26 mouse cellular contexts compared by ENCODE assay signal in genomic region chr10:74722971-74723370, GRCm38 (mm10).
DNase-seq lines count a peak whose midpoint lies in the region; ATAC-seq and TF ChIP-seq lines count a peak whose summit lies in the region.
"Had no signal": no experiment of that assay in that cellular context is flagged by ENCODE, and none has a peak within 500 bp of the region (broad histone marks: within the 10 kb centered on the region; RNA-seq: fewer than 3 reads in every experiment).

No protein-coding gene starts in this region.

- TF ChIP-seq CTCF in hindbrain, postnatal 0 days (IDR thresholded peaks at IDR 0.05; ENCODE audit: low read depth), result no peak

- peak; percentile 6 to 39 for DNase-seq in adrenal gland, adult (ENCODE audit: inconsistent age in 2 of 2, low spot score in 1 of 2)
- DNase-seq in adrenal gland, adult 18-20 months (ENCODE audit: low spot score in 2 of 2), result no peak
- peak; percentile 9 for DNase-seq in hindbrain, postnatal 0 days (ENCODE audit: low spot score)
- no peak for DNase-seq in hindbrain, embryonic 11.5 days (ENCODE audit: low spot score)
- peak; percentile 14 for DNase-seq in ovary, postnatal 14 days (ENCODE audit: low spot score)
- DNase-seq in ovary, postnatal 36 days (ENCODE audit: low spot score), result no peak
- no peak for DNase-seq in layer of hippocampus, postnatal 36 days
- DNase-seq in heart, adult 11 months, result no peak
- DNase-seq: cerebellum, adult 2 months; forebrain, postnatal 0 days; liver, postnatal 0 days; lung, postnatal 36 days; right cerebral cortex, adult 18-20 months; spleen, adult 18-20 months; thymus, adult 2 months; thymus, postnatal 36 days had no signal

- H3K36me3 ChIP-seq in hindbrain, postnatal 0 days (ENCODE audit: insufficient read depth, low read length), result no peaks in the 10 kb centered on the region
- no peaks in the 10 kb centered on the region for H3K36me3 ChIP-seq in hindbrain, embryonic 11.5 days (ENCODE audit: control insufficient read depth, insufficient read depth, low read length)
- H3K36me3 ChIP-seq: forebrain, embryonic 12.5 days; hindbrain, embryonic 13.5 days; liver, embryonic 12.5 days; neural tube, embryonic 13.5 days had no signal

- no peak overlapping the region for H3K4me3 ChIP-seq in hindbrain, postnatal 0 days (ENCODE audit: low read length)
- H3K4me3 ChIP-seq in hindbrain, embryonic 11.5 days (ENCODE audit: low read depth, low read length), result no peak overlapping the region
- H3K4me3 ChIP-seq: erythroblast, embryonic 14.5 days; forebrain, embryonic 12.5 days; hindbrain, embryonic 13.5 days; left cerebral cortex, adult 2 months; liver, embryonic 12.5 days; neural tube, embryonic 13.5 days had no signal

- no peak for ATAC-seq in hindbrain, postnatal 0 days
- ATAC-seq in hindbrain, embryonic 11.5 days (ENCODE audit: low FRiP score), result no peak
- ATAC-seq: activated CD4-positive, CD25-positive, alpha-beta regulatory T cell, adult 4 months; forebrain, postnatal 0 days; intestine, postnatal 0 days; liver, embryonic 12.5 days; liver, postnatal 0 days had no signal

- H3K9ac ChIP-seq in hindbrain, postnatal 0 days (replicated peaks; ENCODE audit: low read length), result no peak overlapping the region
- H3K9ac ChIP-seq in hindbrain, embryonic 11.5 days (ENCODE audit: low read depth, low read length), result no peak overlapping the region
- H3K9ac ChIP-seq: forebrain, embryonic 12.5 days; forebrain, postnatal 0 days; hindbrain, embryonic 13.5 days; liver, embryonic 12.5 days; liver, postnatal 0 days; neural tube, embryonic 13.5 days had no signal

- no peaks in the 10 kb centered on the region for H3K4me1 ChIP-seq in hindbrain, postnatal 0 days (ENCODE audit: insufficient read depth, low read length)
- no peaks in the 10 kb centered on the region for H3K4me1 ChIP-seq in hindbrain, embryonic 11.5 days (replicated peaks; ENCODE audit: control insufficient read depth, insufficient read depth, low read length)
- H3K4me1 ChIP-seq: forebrain, embryonic 12.5 days; hindbrain, embryonic 13.5 days; liver, embryonic 12.5 days; neural tube, embryonic 13.5 days had no signal

- H3K4me2 ChIP-seq in hindbrain, postnatal 0 days (ENCODE audit: low read depth, low read length), result no peak overlapping the region
- no peak overlapping the region for H3K4me2 ChIP-seq in hindbrain, embryonic 11.5 days (replicated peaks; ENCODE audit: low read depth, low read length)
- H3K4me2 ChIP-seq: forebrain, embryonic 12.5 days; hindbrain, embryonic 13.5 days; liver, embryonic 12.5 days; midbrain, embryonic 11.5 days; neural tube, embryonic 13.5 days had no signal

- no peak overlapping the region for H3K27ac ChIP-seq in hindbrain, postnatal 0 days
- H3K27ac ChIP-seq in hindbrain, embryonic 11.5 days (ENCODE audit: low read depth, low read length), result no peak overlapping the region
- H3K27ac ChIP-seq: forebrain, embryonic 12.5 days; hindbrain, embryonic 13.5 days; left cerebral cortex, adult 2 months; liver, embryonic 12.5 days; neural tube, embryonic 13.5 days had no signal

- no peaks in the 10 kb centered on the region for H3K9me3 ChIP-seq in hindbrain, postnatal 0 days (ENCODE audit: low read length)
- no peaks in the 10 kb centered on the region for H3K9me3 ChIP-seq in hindbrain, embryonic 11.5 days (ENCODE audit: control insufficient read depth, low read length)
- H3K9me3 ChIP-seq: forebrain, embryonic 12.5 days; hindbrain, embryonic 13.5 days; neural tube, embryonic 13.5 days had no signal

- no peaks in the 10 kb centered on the region for H3K27me3 ChIP-seq in hindbrain, postnatal 0 days (ENCODE audit: insufficient read depth, low read length)
- no peaks in the 10 kb centered on the region for H3K27me3 ChIP-seq in hindbrain, embryonic 11.5 days (ENCODE audit: control insufficient read depth, insufficient read depth, low read length)
- H3K27me3 ChIP-seq: CH12.LX; forebrain, embryonic 12.5 days; hindbrain, embryonic 13.5 days; liver, embryonic 12.5 days; neural tube, embryonic 13.5 days had no signal

Comparison
In these comparisons a context has a peak if more than half of its experiments do, and no peak if none do; other contexts are left out.
1. DNase-seq: peak in adrenal gland, adult (2 of 2), hindbrain, postnatal 0 days (single experiment) and ovary, postnatal 14 days (single experiment); none in adrenal gland, adult 18-20 months (0 of 2), hindbrain, embryonic 11.5 days (single experiment), ovary, postnatal 36 days (single experiment), layer of hippocampus, postnatal 36 days (0 of 2) and heart, adult 11 months (single experiment).